Mouse (Mus musculus) CH12.LX (cell line): Measurements from ENCODE around the gene Sugct. TPM values are rescaled to one million over a fixed set of nuclear protein-coding genes. Genes with fewer than 3 reads are reported as not detected.
A peak's percentile ranks its signal among the peaks of the same experiment; 100 is the strongest.

Source experiments
- DNase-seq: peaks from one replicate; pipeline ENCODE4 v3.0.0-alpha.2; 2013; ENCODE audit errors: extremely low read depth
- H3K27ac ChIP-seq: 2 replicates; pipeline ENCODE4 v1.5.1; 2012; ENCODE audit warnings: low read depth, mild to moderate bottlenecking, control low read depth, moderate library complexity; ENCODE audit not compliant: insufficient read depth
- H3K27me3 ChIP-seq: replicated peaks from 2 replicates; pipeline ENCODE3; 2012; ENCODE audit warnings: inconsistent platforms
- H3K36me3 ChIP-seq, 2 experiments: replicated peaks in 1 of 2; 2 replicates each; pipeline versions ENCODE3 to v1.6.1; 2012; ENCODE audit warnings: inconsistent platforms in 1 of 2, low read length in 1 of 2, mild to moderate bottlenecking in 1 of 2, mixed read lengths in 1 of 2, moderate library complexity in 1 of 2; ENCODE audit not compliant: control insufficient read depth in 1 of 2, insufficient read depth in 1 of 2
- H3K4me1 ChIP-seq, 2 experiments: 2 replicates each; pipeline ENCODE4 v1.6.1; 2012; ENCODE audit warnings: inconsistent platforms in 1 of 2, moderate library complexity in 1 of 2; ENCODE audit not compliant: insufficient read depth in 2 of 2, control insufficient read depth in 1 of 2
- H3K4me2 ChIP-seq: 2 replicates; pipeline ENCODE4 v1.6.1; 2012; ENCODE audit warnings: low read depth, mild to moderate bottlenecking, control low read depth; ENCODE audit not compliant: poor library complexity, insufficient read depth, severe bottlenecking
- H3K4me3 ChIP-seq, 3 experiments: fragments of 150-350 bp in 1 of 3; sonication (generic) in 1 of 3; replicated peaks in 1 of 3; 2 replicates each; pipeline versions ENCODE3 to v1.5.1; 2011 to 2012; ENCODE audit warnings: low read depth in 2 of 3, low read length in 2 of 3, mild to moderate bottlenecking in 2 of 3, moderate library complexity in 2 of 3, control low read depth in 1 of 3, improper control_type of control experiment in 1 of 3, inconsistent platforms in 1 of 3, mixed read lengths in 1 of 3; ENCODE audit not compliant: poor library complexity in 1 of 3
- H3K79me2 ChIP-seq: replicated peaks from 2 replicates; pipeline ENCODE4 v1.6.1; 2012; ENCODE audit warnings: mild to moderate bottlenecking, moderate library complexity; ENCODE audit not compliant: control insufficient read depth, poor library complexity, insufficient read depth, severe bottlenecking; ENCODE audit errors: extremely low read depth
- H3K9ac ChIP-seq: 2 replicates; pipeline ENCODE4 v1.6.1; 2012; ENCODE audit warnings: low read depth, mild to moderate bottlenecking, control low read depth, moderate library complexity; ENCODE audit not compliant: insufficient read depth
- H3K9me3 ChIP-seq: replicated peaks from 2 replicates; pipeline ENCODE3; 2012; ENCODE audit warnings: low read length, inconsistent platforms, mixed read lengths
- BHLHE40 ChIP-seq: IDR thresholded peaks from 2 replicates; pipeline ENCODE4 v1.6.1; 2011; ENCODE audit warnings: mild to moderate bottlenecking, low read depth, low read length, improper control_type of control experiment
- CTCF ChIP-seq, 2 experiments: IDR thresholded peaks in 1 of 2; conservative IDR thresholded peaks in 1 of 2; 2 replicates each; pipeline ENCODE4 v1.5.1; 2011 to 2012; ENCODE audit warnings: low read depth in 2 of 2, low read length in 2 of 2, improper control_type of control experiment in 1 of 2, inconsistent platforms in 1 of 2, mild to moderate bottlenecking in 1 of 2, moderate library complexity in 1 of 2
- ETS1 ChIP-seq: conservative IDR thresholded peaks from 2 replicates; pipeline ENCODE4 v1.6.1; 2012; ENCODE audit warnings: low read depth, mild to moderate bottlenecking, inconsistent platforms, low read length, improper control_type of control experiment, moderate library complexity
- HCFC1 ChIP-seq: IDR thresholded peaks from 2 replicates; pipeline ENCODE4 v1.6.1; 2012; ENCODE audit warnings: low read depth, mild to moderate bottlenecking, inconsistent platforms, low read length, improper control_type of control experiment
- JUND ChIP-seq: conservative IDR thresholded peaks from 2 replicates; pipeline ENCODE4 v1.6.1; 2011; ENCODE audit warnings: low read depth, low read length, improper control_type of control experiment
- KAT2A ChIP-seq: IDR thresholded peaks from 2 replicates; pipeline ENCODE4 v1.6.1; 2012; ENCODE audit warnings: low read length, improper control_type of control experiment, inconsistent platforms; ENCODE audit not compliant: insufficient replicate concordance
- MAFK ChIP-seq: IDR thresholded peaks from 2 replicates; pipeline ENCODE4 v1.6.1; 2011; ENCODE audit warnings: low read length, improper control_type of control experiment; ENCODE audit not compliant: insufficient replicate concordance
- MEF2A ChIP-seq: IDR thresholded peaks from 2 replicates; pipeline ENCODE4 v1.6.1; 2014; ENCODE audit warnings: low read depth, mild to moderate bottlenecking, inconsistent platforms, low read length, improper control_type of control experiment, borderline replicate concordance
- MXI1 ChIP-seq: IDR thresholded peaks from 2 replicates; pipeline ENCODE4 v1.6.1; 2011; ENCODE audit warnings: mild to moderate bottlenecking, low read depth, low read length, improper control_type of control experiment
- NELFE ChIP-seq: IDR thresholded peaks from 2 replicates; pipeline ENCODE4 v1.6.1; 2011; ENCODE audit warnings: low read depth, low read length, improper control_type of control experiment
- NRF1 ChIP-seq: IDR thresholded peaks from 2 replicates; pipeline ENCODE4 v1.6.1; 2014; ENCODE audit warnings: low read depth, mild to moderate bottlenecking, inconsistent platforms, low read length, improper control_type of control experiment, moderate library complexity
- POLR2A ChIP-seq: IDR thresholded peaks from 2 replicates; pipeline ENCODE4 v1.6.1; 2011; ENCODE audit warnings: low read depth, mild to moderate bottlenecking, improper control_type of control experiment, low read length
- RAD21 ChIP-seq: IDR thresholded peaks from 2 replicates; pipeline ENCODE4 v1.6.1; 2011; ENCODE audit warnings: low read depth, mild to moderate bottlenecking, low read length, improper control_type of control experiment, moderate library complexity
- SIN3A ChIP-seq: IDR thresholded peaks from 2 replicates; pipeline ENCODE4 v1.6.1; 2012; ENCODE audit warnings: low read length, improper control_type of control experiment, inconsistent platforms
- SMC3 ChIP-seq: IDR thresholded peaks from 2 replicates; pipeline ENCODE4 v1.6.1; 2011; ENCODE audit warnings: low read depth, low read length, improper control_type of control experiment
- TBP ChIP-seq: conservative IDR thresholded peaks from 2 replicates; pipeline ENCODE4 v1.6.1; 2011; ENCODE audit warnings: low read depth, low read length, improper control_type of control experiment
- UBTF ChIP-seq: IDR thresholded peaks from 2 replicates; pipeline ENCODE4 v1.6.1; 2012; ENCODE audit warnings: low read depth, mild to moderate bottlenecking, inconsistent platforms, low read length, improper control_type of control experiment, moderate library complexity
- ZC3H11A ChIP-seq: IDR thresholded peaks from 2 replicates; pipeline ENCODE4 v1.6.1; 2012; ENCODE audit warnings: low read depth, mild to moderate bottlenecking, inconsistent platforms, low read length, improper control_type of control experiment
- ZMIZ1 ChIP-seq: IDR thresholded peaks from 2 replicates; pipeline ENCODE4 v1.6.1; 2012; ENCODE audit warnings: low read depth, mild to moderate bottlenecking, inconsistent platforms, low read length, improper control_type of control experiment
- ZNF384 ChIP-seq: IDR thresholded peaks from 2 replicates; pipeline ENCODE4 v1.6.1; 2012; ENCODE audit warnings: low read depth, low read length, improper control_type of control experiment, inconsistent platforms
- dilution Hi-C: fragments of 300-500 bp; cut with MboI; formaldehyde crosslinking; loops from 2 replicates; pipeline ENCODE4 v1.14.3; 2020; ENCODE audit warnings: low sequenced_read_pairs; ENCODE audit not compliant: extremely low pct_unique_long_range_greater_than_20kb, extremely low pct_ligation_motif_present
- in situ Hi-C: fragments of 300-500 bp; cut with MboI; formaldehyde crosslinking; loops from 3 replicates; pipeline ENCODE4 v1.14.3; 2019; ENCODE audit warnings: low sequenced_read_pairs, low pct_ligation_motif_present, low pct_unique_long_range_greater_than_20kb, mixed read lengths
- polyA plus RNA-seq: library from polyadenylated mRNA; unstranded; fragments of >175 nt; gene quantifications from 2 replicates; pipeline ENCODE4 v1.2.1, GENCODE M21; 2012; ENCODE audit warnings: low read depth; ENCODE audit not compliant: insufficient read length
- total RNA-seq, 2 experiments: library from RNA; depleted of rRNA; stranded (reverse); fragments of 300-350 nt in 1 of 2; fragments of >200 nt in 1 of 2; gene quantifications; 2 replicates each; pipeline ENCODE4 v1.2.3; 2012 to 2014

The Sugct gene
- total and polyA plus RNA-seq, 3 experiments, result 0.42 to 0.87 (median 0.56) TPM

DNA sequence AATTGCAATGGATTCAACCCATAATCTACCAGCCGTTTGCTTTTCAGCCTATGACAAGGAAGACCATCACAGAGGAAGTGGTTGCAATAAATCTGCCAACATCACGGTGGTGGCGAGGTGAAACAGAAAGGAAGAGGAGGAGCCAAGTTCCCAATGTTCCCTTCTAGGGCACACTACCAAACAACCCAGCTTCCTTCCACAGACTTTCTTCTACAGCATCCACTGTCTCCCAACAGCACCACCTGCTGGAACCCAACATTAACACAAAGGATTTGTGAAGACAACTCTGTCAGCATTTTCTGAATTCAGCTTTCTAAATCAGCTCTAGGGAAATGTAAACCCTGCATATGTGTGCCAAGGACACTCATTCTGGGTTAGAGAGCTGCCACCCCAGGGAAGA, 666.8 kb downstream of the Sugct start:
- H3K9me3 ChIP-seq, result no peaks in the 10 kb centered on the region
- in situ Hi-C loops (no loop called here), dilution Hi-C loops (no loop called here)
- no peak overlapping the region for H3K27ac ChIP-seq
- no peaks in the 10 kb centered on the region for H3K27me3 ChIP-seq
- H3K9ac ChIP-seq, result no peak overlapping the region
- H3K4me2 ChIP-seq, result no peak overlapping the region
- TF ChIP-seq ZMIZ1, result no peak
- no peak for TF ChIP-seq HCFC1
- no peak for TF ChIP-seq ZNF384
- TF ChIP-seq ETS1, result no peak
- TF ChIP-seq SMC3, result peak; percentile 43
- no peak for TF ChIP-seq ZC3H11A
- no peak for TF ChIP-seq MAFK
- TF ChIP-seq CTCF (conservative IDR thresholded peaks at IDR 0.05 in 1 of 2, IDR thresholded peaks at IDR 0.05 in 1 of 2; ENCODE audit: low read depth in 2 of 2, low read length in 2 of 2), result peak; percentile 30 to 46; a peak in 3 of 4 replicates
- peak; percentile 29 for TF ChIP-seq RAD21
- no peaks in the 10 kb centered on the region for H3K4me1 ChIP-seq
- no peak overlapping the region for H3K4me3 ChIP-seq
- H3K36me3 ChIP-seq, result no peaks in the 10 kb centered on the region
- DNase-seq, result peak; percentile 71
- no peaks in the 10 kb centered on the region for H3K79me2 ChIP-seq

DNA sequence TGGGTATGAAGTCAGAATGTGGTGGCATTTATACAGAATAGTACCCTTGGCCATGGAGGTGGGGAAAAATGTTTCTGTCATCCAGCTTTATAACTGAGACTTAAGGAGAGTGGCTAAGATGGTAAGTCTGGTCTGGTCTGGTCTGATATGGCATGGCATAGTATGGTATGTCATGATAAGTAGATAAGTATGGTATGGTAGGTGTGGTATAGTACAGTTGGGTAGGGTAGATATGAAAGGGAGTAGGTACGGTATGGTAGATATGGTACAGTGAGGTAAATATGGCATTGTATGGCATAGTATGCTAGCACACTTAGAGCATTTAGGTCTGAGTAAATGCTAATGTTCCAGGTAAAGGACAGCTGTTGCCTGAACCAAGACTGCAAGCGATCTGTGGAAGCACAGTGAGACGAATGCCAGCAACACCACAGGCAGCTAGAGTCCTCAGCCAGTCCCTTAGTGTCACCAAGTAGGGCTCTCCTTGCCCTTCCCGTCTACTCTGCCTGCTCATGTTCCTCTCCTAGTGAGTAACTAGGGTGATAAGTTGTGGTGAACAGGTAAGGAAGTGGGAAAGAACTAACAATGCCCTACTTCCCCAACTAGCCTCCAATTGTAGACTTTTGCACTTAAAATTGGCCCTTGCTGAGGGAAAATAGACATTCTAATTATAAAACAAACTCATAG, 667.4 kb downstream of the Sugct start:
- Histone ChIP-seq H3K27me3 (no peaks in the 10 kb centered on the region), H3K4me3 (no peak overlapping the region), H3K27ac (no peak overlapping the region), H3K4me1 (no peaks in the 10 kb centered on the region), H3K9me3 (no peaks in the 10 kb centered on the region), H3K36me3 (no peaks in the 10 kb centered on the region), H3K9ac (no peak overlapping the region), H3K79me2 (no peaks in the 10 kb centered on the region), H3K4me2 (no peak overlapping the region)
- DNase-seq, result no peak
- TF ChIP-seq NELFE (no peak), NRF1 (no peak), POLR2A (no peak), SMC3 (no peak), BHLHE40 (no peak), MEF2A (no peak), UBTF (no peak), KAT2A (no peak), MXI1 (no peak), HCFC1 (no peak), ZMIZ1 (no peak), JUND (no peak), SIN3A (no peak), TBP (no peak)
- in situ Hi-C loops (no loop called here), dilution Hi-C loops (no loop called here)
